Mouse (Mus musculus): ENCODE measurements at regions not wholly inside any gene's neighbourhood (a gene's known extent, or its start where the extent isn't known, plus 50 kb on each side); places are given as distances from the start of the nearest gene placed in this dataset.

DNA sequence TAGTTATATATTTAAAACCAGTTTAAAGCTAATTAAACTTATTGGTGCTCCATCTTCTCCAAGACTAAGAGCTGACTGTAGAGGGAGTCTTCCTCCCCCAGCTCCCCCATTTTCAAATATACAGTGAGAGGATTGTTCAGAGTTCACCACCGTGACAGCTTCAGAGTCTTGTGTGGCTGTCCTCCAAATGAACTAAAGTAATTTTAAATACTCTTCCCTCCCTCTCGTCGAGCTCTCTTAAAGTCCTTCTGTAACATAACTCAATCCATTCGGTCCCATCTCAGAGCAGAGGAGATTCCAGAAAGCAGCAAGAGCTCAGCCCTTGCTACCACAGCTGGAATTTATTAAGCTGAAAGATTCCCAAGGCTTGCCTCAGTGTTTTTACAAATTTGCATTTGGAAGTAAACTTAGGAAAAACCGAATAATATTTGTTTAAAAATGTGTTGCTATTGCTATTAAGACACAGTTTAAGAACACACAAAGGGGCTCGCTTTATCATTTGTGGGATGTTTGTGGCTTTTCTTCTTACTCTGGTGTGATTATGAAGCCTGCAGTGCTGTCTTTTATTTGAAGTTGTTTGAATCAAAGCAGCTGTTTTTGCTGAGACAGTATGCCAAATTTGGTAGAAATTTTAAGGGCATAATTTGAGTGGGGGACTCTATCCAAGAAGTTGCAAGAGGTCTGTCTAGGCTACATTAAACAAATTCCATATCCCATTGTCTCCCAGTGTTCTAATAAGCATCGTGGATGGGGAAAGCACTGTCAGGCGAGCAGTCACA, 559.0 kb upstream of the Nrsn1 start:
- TF ChIP-seq CTCF (IDR thresholded peaks at IDR 0.05; ENCODE audit: insufficient read depth, low read length) = no peak
- TF ChIP-seq POLR2A (IDR thresholded peaks at IDR 0.05; ENCODE audit: borderline replicate concordance, extremely low read depth, low read depth, low read length) = no peak
- DNase-seq = no peak
- Histone ChIP-seq H3K4me3 (replicated peaks; ENCODE audit: extremely low read depth, low read depth, low read length) (no peak overlapping the region), H3K4me1 (ENCODE audit: control insufficient read depth, insufficient read depth, low read length) (no peaks in the 10 kb centered on the region)
- 53% methylated on average over 8 of the region's 8 CpGs for WGBS

GRCm38 (mm10) chr13:25808564-25809253, 538.4 kb upstream of the Nrsn1 start:
- TF ChIP-seq POLR2A (IDR thresholded peaks at IDR 0.05; ENCODE audit: borderline replicate concordance, extremely low read depth, low read depth, low read length) (no peak), CTCF (IDR thresholded peaks at IDR 0.05; ENCODE audit: insufficient read depth, low read length) (no peak)
- Histone ChIP-seq H3K4me1 (ENCODE audit: control insufficient read depth, insufficient read depth, low read length) (no peaks in the 10 kb centered on the region), H3K4me3 (replicated peaks; ENCODE audit: extremely low read depth, low read depth, low read length) (no peak overlapping the region)
- no peak for DNase-seq
- WGBS = 31% methylated on average over 2 of the region's 2 CpGs

DNA sequence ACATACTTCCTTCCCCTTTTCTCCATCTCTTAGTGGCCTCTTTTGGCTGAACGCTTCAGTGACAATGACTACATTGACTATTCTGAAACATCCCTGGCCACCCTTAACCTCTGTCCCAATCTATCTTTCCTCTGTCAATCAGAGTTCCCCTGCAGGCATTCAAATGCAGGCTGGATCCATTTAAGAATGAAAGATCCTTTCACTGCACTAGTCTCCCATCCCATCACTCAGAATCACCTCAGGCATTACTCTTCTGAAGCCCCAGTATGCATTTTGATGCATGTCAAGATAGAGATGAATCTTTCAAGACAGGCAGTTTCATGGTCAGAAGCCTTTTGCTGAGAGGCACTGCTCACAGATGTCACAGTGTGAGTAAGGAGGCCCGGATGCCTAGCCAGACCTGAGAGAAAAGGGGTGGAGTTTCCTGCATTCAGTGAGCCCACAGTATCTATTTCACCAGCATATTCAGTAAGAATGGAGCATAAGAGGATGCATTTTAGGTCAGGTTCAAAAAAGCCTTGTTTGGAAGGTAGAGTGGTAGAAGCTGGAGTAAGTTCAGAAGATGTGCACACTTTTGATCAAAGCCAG, 523.0 kb upstream of the Nrsn1 start:
- TF ChIP-seq CTCF (IDR thresholded peaks at IDR 0.05; ENCODE audit: insufficient read depth, low read length) (no peak), POLR2A (IDR thresholded peaks at IDR 0.05; ENCODE audit: borderline replicate concordance, extremely low read depth, low read depth, low read length) (no peak)
- H3K4me1 ChIP-seq (ENCODE audit: control insufficient read depth, insufficient read depth, low read length) = no peaks in the 10 kb centered on the region
- 43% methylated on average over 2 of the region's 2 CpGs for WGBS
- H3K4me3 ChIP-seq (replicated peaks; ENCODE audit: extremely low read depth, low read depth, low read length) = no peak overlapping the region
- DNase-seq = no peak

- no peak for DNase-seq
- WGBS = 67% methylated on average over 5 of the region's 5 CpGs
- Histone ChIP-seq H3K4me1 (ENCODE audit: control insufficient read depth, insufficient read depth, low read length) (no peaks in the 10 kb centered on the region), H3K4me3 (replicated peaks; ENCODE audit: extremely low read depth, low read depth, low read length) (no peak overlapping the region)
- TF ChIP-seq POLR2A (IDR thresholded peaks at IDR 0.05; ENCODE audit: borderline replicate concordance, extremely low read depth, low read depth, low read length) = no peak
- TF ChIP-seq CTCF (IDR thresholded peaks at IDR 0.05; ENCODE audit: insufficient read depth, low read length) = no peak
Measured at GRCm38 (mm10) chr13:25781161-25781560, 510.9 kb upstream of the Nrsn1 start.

DNA sequence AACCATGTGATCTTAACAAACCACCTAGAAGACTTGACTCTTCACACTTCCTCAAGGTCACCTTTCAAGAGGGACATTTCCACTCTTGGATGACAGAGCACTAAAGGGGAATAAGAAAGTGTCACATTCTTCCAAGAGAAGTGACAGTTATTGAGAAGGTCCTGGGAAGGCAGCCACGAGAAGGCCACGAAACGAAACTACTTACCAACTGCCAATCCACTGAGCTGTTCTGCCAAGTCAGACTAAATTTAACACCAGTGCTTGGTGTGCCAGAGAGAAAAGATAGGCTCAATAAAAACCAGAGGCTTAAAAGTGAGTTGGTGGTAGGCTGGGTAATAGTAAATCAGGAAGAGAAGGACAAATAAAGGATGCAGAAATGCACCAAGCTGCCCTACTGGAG, 507.4 kb upstream of the Nrsn1 start:
- Histone ChIP-seq H3K4me1 (ENCODE audit: control insufficient read depth, insufficient read depth, low read length) (no peaks in the 10 kb centered on the region), H3K4me3 (replicated peaks; ENCODE audit: extremely low read depth, low read depth, low read length) (no peak overlapping the region)
- DNase-seq = no peak
- no peak for TF ChIP-seq POLR2A (IDR thresholded peaks at IDR 0.05; ENCODE audit: borderline replicate concordance, extremely low read depth, low read depth, low read length)
- no peak for TF ChIP-seq CTCF (IDR thresholded peaks at IDR 0.05; ENCODE audit: insufficient read depth, low read length)
- 60% methylated on average over 3 of the region's 3 CpGs for WGBS

GRCm38 (mm10) chr13:25774586-25775182, 504.4 kb upstream of the Nrsn1 start:
- TF ChIP-seq CTCF (IDR thresholded peaks at IDR 0.05; ENCODE audit: insufficient read depth, low read length) (no peak), POLR2A (IDR thresholded peaks at IDR 0.05; ENCODE audit: borderline replicate concordance, extremely low read depth, low read depth, low read length) (no peak)
- Histone ChIP-seq H3K4me1 (ENCODE audit: control insufficient read depth, insufficient read depth, low read length) (no peaks in the 10 kb centered on the region), H3K4me3 (replicated peaks; ENCODE audit: extremely low read depth, low read depth, low read length) (no peak overlapping the region)
- DNase-seq = no peak
- 91% methylated on average over 2 of the region's 2 CpGs for WGBS

DNA sequence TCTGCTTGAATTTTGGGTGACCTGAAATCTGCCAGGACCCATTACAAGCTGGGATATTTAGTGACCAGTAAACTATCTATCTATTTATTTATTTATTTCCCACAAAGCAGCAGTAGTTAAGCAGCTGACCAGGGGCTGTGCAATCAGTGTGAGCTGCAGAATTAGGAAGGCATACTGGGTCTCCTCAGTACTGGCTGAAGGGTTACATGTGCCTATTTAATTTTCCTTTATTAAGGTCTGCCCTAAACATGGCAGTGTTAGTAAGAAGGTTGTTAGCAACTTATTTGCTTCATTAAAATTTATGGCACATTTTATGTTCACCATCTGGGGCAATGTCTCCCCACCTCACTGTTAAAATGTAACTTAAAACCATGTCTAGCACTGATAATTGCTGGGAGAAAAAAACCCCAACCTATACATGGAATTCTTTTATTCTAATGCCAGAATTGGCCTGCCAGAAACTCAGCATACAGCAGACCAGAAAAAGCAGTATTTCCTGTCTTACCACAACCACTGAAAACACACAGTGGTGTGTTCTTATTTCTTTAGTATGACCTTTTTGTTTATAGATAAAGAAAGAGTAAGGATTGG, 484.3 kb upstream of the Nrsn1 start:
- Histone ChIP-seq H3K4me1 (ENCODE audit: control insufficient read depth, insufficient read depth, low read length) (no peaks in the 10 kb centered on the region), H3K4me3 (replicated peaks; ENCODE audit: extremely low read depth, low read depth, low read length) (no peak overlapping the region)
- no peak for DNase-seq
- no peak for TF ChIP-seq CTCF (IDR thresholded peaks at IDR 0.05; ENCODE audit: insufficient read depth, low read length)
- no peak for TF ChIP-seq POLR2A (IDR thresholded peaks at IDR 0.05; ENCODE audit: borderline replicate concordance, extremely low read depth, low read depth, low read length)

DNA sequence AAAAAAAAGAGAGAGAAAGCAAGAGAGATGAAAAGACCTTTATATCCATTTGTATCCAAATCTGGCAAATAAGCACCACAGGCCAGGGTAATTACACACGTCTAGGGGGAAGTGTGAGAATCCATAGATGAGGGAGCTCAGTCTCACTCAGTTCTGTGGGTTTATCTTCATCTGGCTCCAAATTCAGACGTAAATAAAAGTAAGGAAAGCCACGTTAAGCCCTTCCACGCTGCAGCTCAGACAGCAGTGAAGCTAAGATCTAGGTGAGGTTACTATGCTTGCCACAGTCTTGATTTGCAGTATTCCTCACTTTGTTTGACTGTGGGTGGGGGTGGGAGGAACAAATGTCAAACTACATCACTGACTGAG, 481.1 kb upstream of the Nrsn1 start:
- Histone ChIP-seq H3K4me1 (ENCODE audit: control insufficient read depth, insufficient read depth, low read length) (no peaks in the 10 kb centered on the region), H3K4me3 (replicated peaks; ENCODE audit: extremely low read depth, low read depth, low read length) (no peak overlapping the region)
- WGBS = 50% methylated on average over 4 of the region's 4 CpGs
- no peak for DNase-seq
- TF ChIP-seq POLR2A (IDR thresholded peaks at IDR 0.05; ENCODE audit: borderline replicate concordance, extremely low read depth, low read depth, low read length) = no peak
- TF ChIP-seq CTCF (IDR thresholded peaks at IDR 0.05; ENCODE audit: insufficient read depth, low read length) = no peak

Data from lung, adult 2 months (tissue).